Mouse (Mus musculus) embryonic fibroblast, embryonic 13.5 days (primary cell): Measurements from ENCODE around the gene Lurap1l. TPM values are rescaled to one million over a fixed set of nuclear protein-coding genes. Genes with fewer than 3 reads are reported as not detected.

ENCODE experiments used
- H3K27ac ChIP-seq: 2 replicates; pipeline ENCODE4 v1.5.1; 2012; ENCODE audit warnings: low read length, control low read depth, inconsistent platforms; ENCODE audit not compliant: insufficient read depth
- H3K4me1 ChIP-seq: 2 replicates; pipeline ENCODE4 v1.6.1; 2011; ENCODE audit warnings: low read length; ENCODE audit not compliant: control insufficient read depth, insufficient read depth
- H3K4me3 ChIP-seq: 2 replicates; pipeline ENCODE4 v1.5.1; 2011; ENCODE audit warnings: mild to moderate bottlenecking, control low read depth, low read length; ENCODE audit not compliant: insufficient read depth
- CTCF ChIP-seq: IDR thresholded peaks from 2 replicates; pipeline ENCODE4 v1.5.1; 2011; ENCODE audit warnings: mild to moderate bottlenecking, control low read depth, low read length, moderate library complexity, borderline replicate concordance; ENCODE audit not compliant: insufficient read depth
- POLR2A ChIP-seq: IDR thresholded peaks from 2 replicates; pipeline ENCODE4 v1.6.1; 2011; ENCODE audit warnings: low read depth, mild to moderate bottlenecking, control low read depth, low read length, moderate library complexity
- polyA plus RNA-seq: library from polyadenylated mRNA; stranded (reverse); fragments of >200 nt; gene quantifications from 2 replicates; pipeline ENCODE4 v1.2.4, GENCODE M21; 2011; ENCODE audit warnings: low read depth; ENCODE audit not compliant: missing spikeins, insufficient read length

Gene Lurap1l
- polyA plus RNA-seq, 1 experiment = 92.6 TPM

- Histone ChIP-seq H3K4me1 (peaks cover 8% of the 10 kb centered on the region), H3K27ac (no peak overlapping the region; the same call in 1 of the 2 replicates), H3K4me3 (no peak overlapping the region)
- TF ChIP-seq CTCF = no peak
- TF ChIP-seq POLR2A = no peak
Observed at GRCm38 (mm10) chr4:80939115-80939514, 28.7 kb downstream of the Lurap1l start.

GRCm38 (mm10) chr4:80940946-80941345, 30.5 kb downstream of the Lurap1l start:
- Histone ChIP-seq H3K27ac (peak overlapping the region; percentile 51), H3K4me1 (peaks cover 8% of the 10 kb centered on the region), H3K4me3 (no peak overlapping the region)
- TF ChIP-seq CTCF = no peak
- no peak for TF ChIP-seq POLR2A

DNA sequence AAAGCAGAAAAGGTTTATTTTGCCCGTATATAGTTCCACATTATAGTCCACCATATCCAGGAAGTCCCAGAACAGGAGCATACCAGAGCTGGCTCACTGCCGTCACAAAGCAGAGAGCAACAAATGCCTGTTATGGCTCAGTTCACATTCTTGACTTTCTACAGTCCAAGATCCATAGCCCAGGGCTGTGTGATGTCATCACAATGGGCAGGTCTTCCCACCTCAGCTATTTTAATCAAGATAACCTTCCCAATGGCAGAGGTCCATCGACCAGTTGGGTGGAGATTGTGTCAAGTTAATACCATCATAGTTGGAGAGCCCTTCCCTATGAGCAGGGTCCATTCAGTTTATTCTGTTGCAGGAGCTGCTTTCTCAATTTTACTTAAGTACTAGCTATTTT, 31.5 kb downstream of the Lurap1l start:
- Histone ChIP-seq H3K27ac (no peak overlapping the region), H3K4me1 (peaks cover 8% of the 10 kb centered on the region), H3K4me3 (no peak overlapping the region)
- TF ChIP-seq POLR2A (no peak), CTCF (no peak)

DNA sequence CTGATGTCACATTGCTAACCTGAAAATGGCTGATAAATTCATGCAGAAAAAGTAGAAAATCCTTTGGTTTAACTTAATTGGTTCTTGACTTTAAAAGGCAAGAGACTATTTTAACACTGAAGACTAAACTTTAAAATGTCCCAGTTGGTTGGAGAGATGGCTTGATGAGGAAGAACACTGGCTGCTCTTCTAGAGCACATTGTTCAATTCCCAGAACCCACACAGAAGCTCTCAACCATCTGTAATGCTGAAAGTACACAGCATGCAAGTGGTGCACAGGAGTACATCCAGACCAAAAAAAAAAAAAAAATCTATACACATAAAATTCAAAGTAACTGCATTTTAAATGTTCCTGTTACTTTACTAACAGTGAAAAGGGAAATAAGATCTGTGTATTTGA, 34.2 kb downstream of the Lurap1l start:
- TF ChIP-seq POLR2A = no peak
- TF ChIP-seq CTCF = no peak
- Histone ChIP-seq H3K4me3 (no peak overlapping the region), H3K4me1 (peaks cover 9% of the 10 kb centered on the region; the same call in 1 of the 2 replicates), H3K27ac (no peak overlapping the region)

DNA sequence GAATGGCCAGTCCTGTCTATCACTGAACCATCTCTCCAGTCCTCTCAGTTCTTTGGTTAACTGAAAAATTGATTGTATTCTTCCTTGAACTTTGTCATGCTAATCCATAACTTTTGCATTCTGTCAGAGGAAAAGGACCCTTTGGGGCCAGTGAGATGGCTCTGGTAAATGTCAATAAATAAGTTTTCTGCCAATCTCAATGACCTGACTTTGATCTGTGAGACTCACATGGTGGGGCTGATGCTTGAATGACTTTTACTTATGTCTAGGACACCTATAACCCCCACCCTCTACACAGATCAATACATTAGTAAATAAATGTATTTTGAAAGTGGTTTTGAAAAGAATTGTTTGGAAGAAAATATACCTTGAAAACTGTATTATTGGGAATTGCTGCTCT, 38.7 kb downstream of the Lurap1l start:
- Histone ChIP-seq H3K27ac (peak overlapping the region; percentile 80; the same call in 1 of the 2 replicates), H3K4me1 (peaks cover 12% of the 10 kb centered on the region; the same call in 1 of the 2 replicates), H3K4me3 (no peak overlapping the region)
- no peak for TF ChIP-seq CTCF
- no peak for TF ChIP-seq POLR2A

DNA sequence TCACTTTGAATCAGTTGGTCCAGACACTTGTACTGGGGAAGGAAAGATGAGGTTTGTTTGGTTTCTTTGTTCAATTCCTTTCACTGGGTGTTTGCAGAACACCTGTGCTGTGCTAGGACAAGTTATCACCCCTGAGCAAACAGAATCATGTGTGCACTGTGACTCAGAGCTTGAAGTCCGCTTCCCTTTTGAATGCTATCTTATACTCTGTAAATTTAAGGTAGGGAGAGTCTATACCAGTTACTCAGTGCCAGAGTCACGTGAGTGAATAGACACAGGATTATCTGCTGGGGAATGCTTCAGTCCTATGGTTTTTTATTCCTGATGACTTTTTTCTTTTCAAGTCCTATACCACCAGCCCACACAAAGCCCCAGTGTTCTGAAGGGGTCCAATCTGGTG, 39.3 kb downstream of the Lurap1l start:
- TF ChIP-seq POLR2A (no peak), CTCF (no peak)
- H3K4me3 ChIP-seq = no peak overlapping the region
- H3K4me1 ChIP-seq = peaks cover 12% of the 10 kb centered on the region; the same call in 1 of the 2 replicates
- peak overlapping the region; percentile 80 for H3K27ac ChIP-seq

DNA sequence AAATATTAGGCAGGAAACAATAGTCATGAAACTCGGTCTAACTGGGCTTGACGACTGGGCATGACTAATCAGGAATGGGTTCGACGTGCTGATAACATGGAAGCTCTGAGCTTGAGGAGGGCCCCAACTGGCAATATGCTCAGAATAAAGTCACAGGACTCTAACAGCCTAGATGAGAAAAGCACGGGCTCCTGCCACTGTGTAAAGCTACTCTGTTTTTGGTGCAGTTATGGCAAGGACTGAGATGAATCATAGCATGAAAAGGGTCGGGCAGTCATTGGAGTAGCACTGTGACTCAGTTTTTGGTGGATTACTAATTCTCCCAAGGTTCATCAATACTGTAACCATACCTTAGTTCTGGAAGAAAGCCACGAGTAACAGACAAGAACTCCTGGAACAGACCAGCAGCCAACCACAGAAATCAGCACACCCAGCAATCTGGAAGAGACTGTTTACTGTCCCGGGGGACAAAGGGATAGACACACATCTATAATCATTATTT, 39.9 kb downstream of the Lurap1l start:
- H3K4me3 ChIP-seq = no peak overlapping the region
- peak overlapping the region; percentile 80 for H3K27ac ChIP-seq
- no peak for TF ChIP-seq CTCF
- TF ChIP-seq POLR2A = no peak

GRCm38 (mm10) chr4:80952653-80953052, 42.2 kb downstream of the Lurap1l start:
- Histone ChIP-seq H3K4me1 (peaks cover 12% of the 10 kb centered on the region; the same call in 1 of the 2 replicates), H3K4me3 (no peak overlapping the region), H3K27ac (peak overlapping the region; percentile 61)
- TF ChIP-seq POLR2A (no peak), CTCF (no peak)

More for the DNA sequence above, 39.9 kb downstream of the Lurap1l start:
- peaks cover 12% of the 10 kb centered on the region; the same call in 1 of the 2 replicates for H3K4me1 ChIP-seq

DNA sequence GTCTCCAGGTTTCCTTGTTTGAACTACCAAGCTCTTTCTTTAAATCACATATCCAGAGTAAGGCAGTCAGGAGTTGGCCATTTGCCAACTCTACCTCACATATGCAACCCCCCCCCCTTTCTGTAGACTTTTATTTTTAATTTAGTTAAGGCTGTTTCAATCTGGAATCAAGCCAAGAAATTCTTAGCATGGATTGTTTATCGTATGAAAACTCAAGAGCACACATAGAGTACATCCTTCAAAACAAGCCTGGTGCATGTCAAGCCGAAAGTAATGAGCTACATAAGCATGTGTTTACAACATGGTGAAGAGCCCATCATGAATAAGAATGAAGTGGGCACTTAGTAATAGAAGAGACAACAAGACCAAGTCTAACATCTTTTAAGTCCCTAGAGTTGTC, 45.5 kb downstream of the Lurap1l start:
- Histone ChIP-seq H3K4me3 (no peak overlapping the region), H3K4me1 (peaks cover 7% of the 10 kb centered on the region; the same call in 1 of the 2 replicates), H3K27ac (no peak overlapping the region)
- TF ChIP-seq CTCF (no peak), POLR2A (no peak)

DNA sequence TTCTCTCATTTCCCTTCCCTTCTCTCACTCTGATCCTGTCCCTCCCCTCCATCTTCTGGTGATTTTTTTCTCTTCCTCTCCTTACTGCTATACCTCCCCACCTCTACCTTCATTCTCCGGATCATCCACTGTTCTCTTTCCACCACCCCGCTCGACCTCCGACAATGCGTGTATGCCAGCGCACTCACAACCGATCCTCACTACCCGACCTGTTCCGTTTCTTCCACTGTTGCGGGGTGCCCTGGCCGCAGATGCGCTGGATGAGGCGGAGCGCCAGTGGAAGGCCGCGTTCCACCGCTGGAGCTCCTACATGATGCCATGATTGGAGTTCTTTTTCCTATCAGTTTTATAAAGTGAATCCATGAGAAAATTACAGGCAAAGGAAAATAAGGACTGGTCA, 57.1 kb downstream of the Lurap1l start:
- Histone ChIP-seq H3K27ac (no peak overlapping the region), H3K4me1 (peaks cover 4% of the 10 kb centered on the region; the same call in 1 of the 2 replicates), H3K4me3 (no peak overlapping the region)
- TF ChIP-seq CTCF = no peak
- TF ChIP-seq POLR2A = no peak
